Mouse (Mus musculus) embryo, embryonic 10 days (tissue): ENCODE data around the gene Hoxa3.
A peak's percentile ranks its signal among the peaks of the same experiment; 100 is the strongest.

ENCODE experiments used
- DNase-seq: peaks from one replicate; pipeline ENCODE4 v3.0.0-alpha.2; 2015; ENCODE audit warnings: low spot score

Gene Hoxa3

DNA sequence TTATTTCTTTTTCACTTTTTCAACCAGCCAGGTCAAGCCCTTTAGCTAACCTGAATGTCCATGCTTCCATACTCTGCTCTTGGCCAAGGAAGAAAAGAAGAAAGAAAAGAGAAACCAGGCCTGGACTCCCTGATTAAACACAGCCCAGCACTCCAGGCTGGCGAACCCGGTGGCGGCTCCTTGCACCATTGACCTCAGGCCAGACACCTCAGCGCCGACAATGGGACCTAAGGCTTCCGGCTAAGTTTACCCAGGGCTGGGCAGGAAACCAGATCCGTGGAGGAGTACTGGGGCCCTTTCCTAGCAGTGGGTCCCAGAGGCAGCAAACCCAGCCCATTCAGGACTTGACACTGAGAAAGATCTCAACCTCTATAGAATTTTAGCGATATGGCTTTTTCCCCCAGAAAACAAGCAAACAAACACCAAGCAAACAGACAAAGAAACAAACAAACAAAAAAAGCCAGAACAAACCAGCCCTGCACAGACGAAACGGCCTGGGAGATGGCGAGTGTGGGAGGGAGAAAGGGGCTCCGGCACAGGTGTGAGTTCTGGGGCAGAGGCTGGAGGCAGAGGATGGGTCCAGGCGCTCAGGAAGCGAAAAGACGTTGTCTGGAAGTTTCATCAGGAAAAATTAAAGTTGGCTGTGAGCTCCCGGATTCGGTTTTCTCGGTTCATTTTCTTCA lies 18.9 kb upstream of the Hoxa3 start:
- peak; percentile 65 for DNase-seq

DNA sequence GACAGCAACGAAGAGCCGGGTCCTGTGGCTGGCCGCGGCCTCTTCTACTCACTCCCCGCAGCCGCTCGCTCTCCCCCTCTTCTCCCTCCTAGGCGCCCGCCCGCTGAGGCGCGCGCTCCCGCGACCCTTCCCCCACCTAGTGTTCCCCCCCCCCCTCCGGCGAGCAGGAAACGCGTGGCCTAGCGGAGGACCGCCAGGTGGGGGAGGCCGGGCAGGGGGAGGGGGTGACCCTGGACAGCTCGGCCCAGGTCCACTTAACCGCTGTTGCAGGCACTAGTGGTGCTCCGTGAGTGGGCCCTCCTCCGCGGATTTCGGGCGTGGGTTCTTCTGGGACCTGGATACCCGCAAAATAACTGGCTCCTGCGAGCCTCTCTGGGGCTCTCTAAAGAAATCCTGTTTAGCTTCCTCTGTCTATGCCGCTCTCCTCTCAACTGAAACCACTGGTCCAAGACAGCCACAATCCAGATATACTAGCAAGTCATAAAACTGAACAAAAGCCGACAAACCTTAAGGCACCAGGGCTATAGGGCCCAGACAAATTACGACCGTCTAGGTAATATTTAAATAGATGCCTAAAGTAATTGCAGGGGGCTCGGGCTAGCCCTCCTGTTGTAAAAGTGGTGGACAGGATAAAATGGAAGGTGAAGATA lies 17.5 kb upstream of the Hoxa3 start, which contains the start of gene Hoxa9:
Gene Hoxa9 (minus strand): TSS at position 574 of the 650 bp plus-strand sequence.
- peak; percentile 58 for DNase-seq

DNA sequence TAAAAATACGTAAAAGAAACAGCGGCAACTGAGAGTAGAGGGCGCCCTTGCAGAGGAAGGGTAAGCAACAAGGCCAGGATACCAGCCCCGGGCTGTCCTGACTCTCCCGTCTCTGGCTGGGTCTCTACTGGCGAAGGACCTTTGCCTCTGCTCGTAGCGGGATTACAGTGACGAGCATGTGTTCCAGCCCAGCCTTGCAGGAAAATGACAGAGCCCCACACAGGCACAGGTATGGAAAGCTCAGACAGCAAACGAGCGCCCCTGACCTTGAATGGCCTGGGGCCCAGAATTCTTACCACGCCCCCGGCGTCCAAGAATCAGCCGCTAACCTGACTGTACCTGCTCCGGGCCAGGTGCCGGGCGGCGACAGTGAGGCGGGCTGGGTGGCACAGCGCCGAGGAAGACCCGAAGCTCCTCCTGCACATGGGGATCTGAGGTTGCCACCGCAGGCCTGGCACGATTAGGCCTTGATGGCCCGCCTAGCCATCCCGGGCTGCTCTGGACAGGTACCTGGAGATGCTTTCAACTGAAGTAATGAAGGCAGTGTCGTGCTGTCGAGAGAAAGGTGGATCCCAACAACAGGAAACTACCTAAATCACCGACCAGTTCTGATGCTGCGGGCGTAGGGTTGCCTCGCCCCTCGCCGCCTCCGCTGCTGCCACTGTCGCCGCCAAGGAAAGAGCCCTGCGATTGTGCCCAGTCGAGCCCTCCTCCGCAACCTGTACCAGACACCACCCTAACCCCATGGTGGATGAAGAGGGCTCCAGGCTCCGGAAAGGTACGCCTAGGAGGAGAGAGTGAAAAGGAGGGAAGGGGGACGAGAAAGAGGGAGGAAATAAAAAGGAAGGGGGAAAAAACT lies 16.7 kb upstream of the Hoxa3 start:
- DNase-seq = peak; percentile 44

DNA sequence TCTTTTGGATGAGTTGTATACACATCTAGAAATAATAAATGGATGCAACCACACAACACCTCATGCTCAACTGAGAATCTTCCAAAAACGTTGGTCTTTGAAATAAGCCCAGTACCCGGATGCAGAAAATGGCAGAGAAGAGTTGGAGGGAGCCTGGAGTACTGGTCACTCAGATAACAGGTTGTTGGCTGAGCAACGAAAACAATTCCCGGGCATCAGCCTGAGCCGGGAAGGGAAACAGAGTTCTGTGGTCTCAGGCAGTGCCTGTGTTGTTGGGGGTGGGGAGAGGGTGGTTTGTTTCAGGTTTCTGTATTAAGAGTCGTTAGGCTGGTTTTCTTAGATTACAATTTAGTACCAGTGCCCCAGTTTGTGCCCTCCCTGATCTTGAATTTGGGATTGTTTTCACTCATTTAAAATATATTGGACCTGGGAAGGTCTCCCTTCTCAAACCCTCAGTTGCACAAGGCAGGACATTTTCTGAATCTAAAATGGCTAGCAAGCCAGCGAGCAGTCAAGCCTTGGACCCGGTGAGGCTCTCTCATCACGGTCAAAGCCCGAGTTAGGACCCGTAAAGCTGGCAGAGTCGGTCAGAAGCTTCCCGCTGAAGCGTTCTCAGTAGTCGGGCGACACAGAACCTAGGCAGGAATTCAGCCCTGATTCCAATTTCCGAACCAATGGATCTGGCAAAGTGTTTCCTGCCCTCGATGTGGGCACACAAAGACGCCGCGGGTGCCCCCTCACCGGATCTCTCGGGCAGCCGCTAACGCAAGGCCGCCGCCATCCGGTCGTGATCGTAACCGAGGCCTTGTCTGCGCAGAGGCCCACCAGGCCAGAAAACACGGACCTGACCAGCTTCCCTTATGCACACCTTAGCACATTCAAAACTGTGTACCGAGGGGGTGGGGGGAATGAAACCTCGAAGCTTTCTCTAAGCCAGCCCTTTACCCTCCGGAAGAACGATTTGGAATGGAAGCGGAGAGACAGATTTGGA lies 15.6 kb upstream of the Hoxa3 start:
- peak; percentile 54 for DNase-seq

DNA sequence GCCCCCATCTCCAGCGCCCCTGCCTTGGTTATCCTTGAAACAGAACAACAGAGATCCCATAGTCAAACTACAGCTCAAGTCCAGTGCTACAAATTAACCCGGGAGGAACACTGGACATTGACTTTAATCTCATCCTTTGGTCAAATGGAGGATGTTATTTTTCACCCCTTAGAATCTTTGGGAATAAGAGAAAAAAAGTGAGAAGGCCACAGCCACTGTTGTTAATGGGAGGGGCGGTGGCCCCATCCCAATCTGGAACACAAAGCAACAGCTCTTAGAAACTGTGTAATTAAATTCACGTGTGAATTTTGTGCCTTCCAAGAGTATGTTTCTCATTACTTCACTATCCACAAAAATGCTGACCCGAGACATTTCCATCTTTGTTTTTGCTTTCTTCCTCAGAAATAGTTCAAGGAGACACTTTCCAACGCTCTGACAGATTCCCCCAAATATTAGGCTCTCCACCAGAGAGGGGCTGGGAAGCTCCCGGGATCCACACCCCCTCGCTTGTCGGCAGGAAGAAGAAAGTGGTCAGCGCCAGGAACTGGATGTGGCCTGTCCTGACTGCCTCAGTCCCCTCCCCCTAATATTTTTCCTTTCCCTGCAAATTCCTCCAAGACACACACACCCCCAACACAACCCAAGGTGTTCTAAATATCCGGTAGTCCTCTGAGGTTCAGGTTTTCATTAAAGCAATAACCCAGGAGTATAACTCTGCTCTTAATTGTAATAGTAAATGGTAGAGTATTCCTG lies 14.5 kb upstream of the Hoxa3 start:
- DNase-seq = no peak

DNA sequence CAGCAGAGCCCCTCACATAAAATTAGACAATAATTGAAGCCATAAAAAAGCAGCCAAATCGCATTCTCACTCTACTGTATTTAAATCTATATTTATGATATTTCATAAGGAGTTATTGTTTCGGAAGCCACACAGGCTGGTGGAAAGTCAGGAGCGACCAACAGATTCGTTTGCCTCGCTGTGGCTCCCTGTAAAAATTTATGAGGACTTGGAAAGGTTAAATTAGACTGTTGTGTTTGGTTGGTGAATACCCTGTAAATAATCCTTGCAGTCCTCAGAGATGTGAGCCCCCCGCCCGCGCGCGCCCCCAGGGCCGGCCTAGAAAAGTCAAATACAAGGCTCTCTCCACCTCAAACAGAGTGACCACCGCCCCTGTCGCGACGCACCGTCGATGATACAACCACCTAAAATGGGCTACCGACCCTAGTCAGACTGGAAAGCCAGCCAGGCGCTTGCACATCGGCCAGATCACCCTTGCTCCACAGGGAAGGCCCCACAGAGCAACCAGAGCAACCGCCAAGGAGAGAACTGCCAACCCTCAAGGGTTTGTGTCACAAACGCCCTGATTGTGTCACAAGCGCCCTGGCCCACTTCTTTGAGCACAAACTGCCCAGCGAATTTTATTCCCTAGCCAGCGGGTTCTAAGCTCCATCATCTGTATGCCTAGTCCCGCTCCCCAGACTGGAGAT lies 13.6 kb upstream of the Hoxa3 start:
- peak; percentile 46 for DNase-seq

DNA sequence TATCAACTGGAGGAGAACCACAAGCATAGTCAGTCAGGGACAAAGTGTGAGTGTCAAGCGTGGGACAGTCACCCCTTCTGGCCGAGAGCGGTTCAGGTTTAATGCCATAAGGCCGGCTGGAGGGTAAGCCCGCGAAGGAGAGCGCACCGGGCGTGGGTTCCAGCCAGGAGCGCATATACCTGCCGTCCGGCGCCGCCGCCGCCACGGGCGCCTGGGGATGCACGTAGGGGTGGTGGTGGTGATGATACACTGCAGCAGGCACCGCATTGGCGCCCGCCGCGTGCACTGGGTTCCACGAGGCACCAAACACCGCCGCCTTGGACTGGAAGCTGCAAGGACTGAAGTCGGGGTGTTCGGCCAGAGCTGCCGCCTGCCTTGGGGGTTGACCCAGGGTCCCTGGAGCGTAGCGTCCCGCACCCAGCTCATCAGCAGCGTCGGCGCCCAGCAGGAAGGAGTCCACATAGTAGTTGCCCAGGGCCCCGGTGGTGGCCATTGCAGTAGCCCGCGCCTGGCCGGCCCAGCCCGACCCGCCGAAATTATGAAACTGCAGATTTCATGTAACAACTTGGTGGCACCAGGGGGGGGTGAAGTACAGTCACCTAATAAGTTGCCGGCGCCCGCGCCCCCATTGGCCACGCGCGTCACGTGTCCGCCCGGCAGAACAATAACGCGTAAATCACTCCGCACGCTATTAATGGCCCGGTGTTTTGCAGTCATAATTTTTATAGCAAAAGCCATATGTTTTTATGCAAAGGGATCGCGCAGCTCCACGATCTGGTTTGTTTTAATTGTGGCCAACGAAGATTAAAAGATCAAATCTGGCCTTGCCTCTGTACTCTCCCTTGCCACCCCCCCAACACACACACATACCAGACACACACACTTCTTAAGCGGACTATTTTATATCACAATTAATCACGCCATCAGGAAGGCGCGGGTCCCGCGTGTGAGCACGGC lies 12.8 kb upstream of the Hoxa3 start:
- DNase-seq = peak; percentile 72

DNA sequence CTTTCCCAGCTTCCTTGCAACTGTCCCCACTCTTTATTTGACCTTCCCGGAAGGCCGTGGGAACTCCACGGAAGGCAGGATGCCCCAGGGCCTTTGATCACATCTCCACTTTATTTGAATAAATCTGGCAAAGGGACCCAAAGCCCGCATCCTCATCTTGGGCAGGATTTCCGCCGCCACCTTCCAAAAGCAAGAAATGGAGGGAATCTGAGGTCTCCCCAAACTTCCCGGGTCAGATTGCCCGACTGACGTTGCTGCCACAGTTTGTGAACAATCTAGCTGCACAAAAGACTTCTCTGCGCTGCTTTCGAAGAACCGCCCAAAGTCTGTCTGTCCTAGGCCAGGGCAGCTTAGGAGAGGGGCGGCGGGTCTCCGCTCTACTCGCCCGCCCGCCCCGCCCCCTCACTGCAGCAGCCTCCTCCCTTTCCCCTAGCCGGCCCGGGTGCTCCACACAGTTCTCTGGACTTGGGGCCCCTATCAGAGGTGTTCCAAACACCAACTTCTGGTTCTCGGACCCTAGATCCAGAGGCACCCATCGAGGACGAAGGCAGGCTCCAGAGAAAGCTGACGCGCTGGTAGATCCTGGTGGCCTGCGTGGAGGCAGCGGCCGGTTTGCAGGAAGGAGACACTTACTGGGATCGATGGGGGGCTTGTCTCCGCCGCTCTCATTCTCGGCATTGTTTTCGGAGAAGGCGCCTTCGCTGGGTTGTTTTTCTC lies 11.9 kb upstream of the Hoxa3 start:
- DNase-seq = no peak

DNA sequence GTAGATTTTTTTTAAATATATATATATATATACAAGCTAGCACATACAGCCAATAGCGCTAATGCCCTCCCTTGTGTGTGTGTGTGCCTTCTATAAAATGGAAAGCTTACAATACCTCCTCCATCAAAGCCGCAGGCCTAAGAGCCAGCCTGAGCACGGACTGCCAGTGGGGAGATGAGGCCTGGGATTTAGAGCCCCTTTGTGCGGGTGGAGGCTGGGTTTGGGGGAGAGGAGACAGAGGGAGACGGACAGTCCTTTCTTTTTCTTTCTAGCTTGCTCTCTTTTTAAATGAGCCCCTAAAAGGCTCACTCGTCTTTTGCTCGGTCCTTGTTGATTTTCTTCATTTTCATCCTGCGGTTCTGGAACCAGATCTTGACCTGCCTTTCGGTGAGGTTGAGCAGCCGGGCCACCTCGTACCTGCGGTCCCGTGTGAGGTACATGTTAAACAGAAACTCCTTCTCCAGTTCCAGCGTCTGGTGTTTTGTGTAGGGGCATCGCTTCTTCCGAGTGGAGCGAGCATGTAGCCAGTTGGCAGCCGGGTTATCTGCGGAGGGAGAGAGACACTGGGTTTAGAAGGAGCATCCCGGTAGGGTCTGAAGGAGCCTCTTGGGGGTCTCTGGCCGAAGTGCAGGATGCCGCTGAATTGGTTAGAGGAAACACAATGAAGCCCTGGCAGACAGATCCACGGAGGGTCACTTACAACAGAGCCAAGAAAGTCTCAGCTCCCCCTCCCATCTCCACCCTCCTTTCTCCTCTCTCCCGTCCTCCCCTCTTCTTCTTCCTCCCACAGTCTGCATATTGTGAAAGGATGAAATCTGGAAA lies 11.0 kb upstream of the Hoxa3 start:
- no peak for DNase-seq

DNA sequence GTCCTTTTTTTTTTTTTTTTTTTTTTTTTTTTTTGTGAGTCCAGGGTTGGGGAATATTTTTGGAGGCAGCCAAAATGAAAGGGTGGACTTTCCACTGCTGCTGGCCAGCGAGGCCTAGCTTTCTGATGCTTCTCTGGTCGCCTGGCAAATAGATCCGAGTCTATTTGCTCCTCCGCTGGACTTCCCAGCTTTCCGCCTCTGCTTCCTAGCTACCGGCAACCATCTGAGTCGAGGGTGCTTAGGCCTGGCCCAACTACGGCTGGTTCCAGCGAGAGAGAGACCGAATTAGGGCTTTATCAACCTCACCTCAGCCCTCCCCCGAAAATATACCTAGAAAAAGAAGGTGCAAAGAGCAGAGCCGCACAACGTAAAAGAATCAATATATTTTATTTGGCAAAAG lies 9.6 kb upstream of the Hoxa3 start:
- no peak for DNase-seq

DNA sequence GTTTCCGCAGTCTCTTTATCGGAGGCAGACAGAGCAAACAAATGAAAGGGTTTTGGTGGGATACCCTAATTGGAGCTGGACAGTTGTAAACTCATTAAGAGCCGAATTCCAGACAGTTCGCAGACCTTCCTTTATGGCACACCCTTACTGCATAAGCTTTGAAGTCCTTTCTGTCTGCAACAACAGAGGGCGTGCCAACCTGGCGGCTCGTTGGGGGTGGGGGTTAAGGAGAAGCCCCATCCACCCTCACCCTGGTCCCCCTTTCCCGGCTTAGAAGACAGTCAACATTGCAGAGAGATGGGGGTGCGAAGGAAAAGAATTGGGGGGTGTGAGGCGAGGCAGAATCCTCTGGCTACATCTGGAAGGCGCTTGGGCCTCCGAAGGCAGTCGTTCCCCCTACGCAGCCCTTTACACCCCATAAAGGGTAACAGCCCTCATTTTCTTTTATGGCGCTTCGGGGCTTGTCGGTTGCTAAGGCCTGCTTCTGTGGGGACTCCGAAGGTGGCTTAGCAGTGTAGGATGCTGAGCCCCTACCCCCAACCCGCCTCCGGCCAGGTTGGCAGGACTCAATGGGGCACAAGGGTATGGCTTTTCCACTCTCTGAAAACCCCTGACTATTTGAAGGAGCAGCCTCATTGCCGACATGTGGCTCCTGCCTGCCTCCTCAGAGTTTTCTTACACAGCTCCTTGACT lies 9.0 kb upstream of the Hoxa3 start:
- no peak for DNase-seq

DNA sequence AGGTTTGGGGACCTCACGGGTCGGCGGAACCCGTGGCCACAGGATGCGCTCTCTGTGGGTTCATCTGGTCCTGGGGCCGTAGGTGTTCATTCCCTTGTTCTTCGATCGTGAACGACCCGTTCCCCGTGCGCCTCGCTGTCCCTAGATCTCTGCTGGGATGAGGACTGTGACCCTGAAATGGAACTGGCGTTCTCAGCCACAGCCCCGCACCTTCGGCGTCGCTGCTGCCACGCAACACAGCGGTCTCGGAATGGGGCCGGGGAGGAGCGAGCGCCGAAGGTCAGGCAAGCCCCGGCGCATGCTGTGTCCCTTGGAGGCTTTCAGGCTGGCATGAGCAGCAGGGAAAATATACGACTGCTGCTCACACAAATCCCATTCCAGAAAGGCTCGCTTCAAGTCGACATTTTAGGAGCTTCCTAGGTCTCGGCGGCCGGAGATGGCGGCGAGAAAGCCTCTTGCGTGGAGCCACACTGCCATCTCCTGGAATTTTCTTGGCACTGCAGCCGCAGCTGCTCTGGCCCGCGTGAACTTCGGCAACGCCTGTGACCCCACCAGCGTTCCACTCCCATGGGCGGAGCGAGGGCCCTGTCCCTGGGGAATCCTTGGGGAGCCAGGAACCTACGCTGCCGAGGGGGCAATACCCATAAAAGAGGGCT lies 8.3 kb upstream of the Hoxa3 start, which contains the start of gene Hoxa7:
Gene Hoxa7 (minus strand): TSS at position 518 of the 656 bp plus-strand sequence.
- DNase-seq = peak; percentile 93

DNA sequence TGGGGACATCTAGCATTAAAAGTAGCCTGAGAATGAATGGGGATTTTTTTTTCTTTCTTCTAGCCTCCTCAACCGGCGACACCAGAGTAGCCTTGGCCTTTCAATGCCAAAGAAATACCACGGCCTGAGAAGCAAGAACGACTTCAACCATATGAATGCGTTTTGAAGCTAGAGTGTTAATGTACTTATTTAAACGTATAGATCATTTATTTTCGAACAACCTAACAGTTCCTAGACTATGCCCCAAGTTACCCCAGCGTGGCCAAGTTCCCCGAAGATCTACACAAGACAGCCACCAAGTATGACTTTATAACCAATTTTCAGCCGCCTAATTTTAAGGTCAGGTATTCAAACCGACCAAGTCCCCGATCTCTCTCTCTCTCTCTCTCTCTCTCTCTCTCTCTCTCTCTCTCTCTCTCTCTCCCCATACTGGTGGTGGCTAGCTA lies 7.8 kb upstream of the Hoxa3 start:
- DNase-seq = no peak

DNA sequence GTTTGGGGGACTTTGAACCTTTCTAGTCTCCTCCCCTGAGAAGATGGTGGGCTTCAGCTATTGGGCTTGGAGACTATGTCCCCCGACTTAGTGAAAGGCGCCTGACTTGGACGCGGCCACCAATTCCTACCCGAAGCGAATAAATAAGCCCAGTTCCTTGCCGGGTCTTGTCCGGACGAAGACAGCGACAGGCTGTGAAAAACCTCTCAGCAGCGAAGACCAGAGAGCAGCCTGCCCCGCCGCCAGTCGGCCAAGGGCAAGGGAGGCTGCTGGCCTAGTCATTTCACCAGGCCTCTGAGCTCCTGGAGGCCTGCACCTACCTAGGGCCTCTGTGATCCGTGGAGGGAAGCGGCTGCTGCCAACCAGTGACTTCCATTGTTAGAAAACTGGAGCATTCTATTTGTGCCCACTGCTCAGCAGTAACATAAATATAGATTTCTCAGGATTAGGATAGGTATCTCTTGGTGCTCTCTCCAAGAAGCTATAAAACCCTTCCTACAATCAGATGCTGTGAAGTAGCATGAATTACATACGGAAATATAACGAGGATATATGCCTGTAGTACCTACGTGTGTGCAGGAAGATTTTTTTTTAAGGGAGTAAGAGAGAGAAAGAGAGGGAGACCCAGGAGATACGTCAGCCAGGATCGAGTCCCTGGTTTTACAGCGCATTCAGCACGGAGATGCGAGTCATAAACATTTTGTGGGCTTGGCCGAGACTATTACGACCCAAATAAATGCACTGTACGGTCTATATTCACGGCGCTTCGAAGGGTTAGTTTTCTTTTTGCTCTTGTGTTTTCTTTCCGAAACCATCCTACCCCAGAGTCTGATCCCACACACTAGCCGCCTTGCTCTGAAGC lies 7.1 kb upstream of the Hoxa3 start:
- DNase-seq = peak; percentile 48
